Mouse (Mus musculus) hindbrain, embryonic 11.5 days (tissue): Measurements from ENCODE around the gene Slc30a10. TPM values are rescaled to one million over a fixed set of nuclear protein-coding genes. Genes with fewer than 3 reads are reported as not detected.

Experiments
- ATAC-seq: fragments of 200-750 bp; cut with Nextera tagmentation; 2 replicates; pipeline ENCODE4 v1.8.0; 2017; ENCODE audit warnings: mild to moderate bottlenecking, moderate TSS enrichment, moderate library complexity; ENCODE audit not compliant: low FRiP score
- DNase-seq: peaks from one replicate; pipeline ENCODE4 v3.0.0-alpha.2; 2015; ENCODE audit warnings: low spot score
- H3K27ac ChIP-seq: fragments of 300-500 bp; sonication (generic); 2 replicates; pipeline ENCODE4 v1.5.1; 2014; ENCODE audit warnings: mild to moderate bottlenecking, low read depth, low read length
- H3K27me3 ChIP-seq: fragments of 300-500 bp; sonication (generic); 2 replicates; pipeline ENCODE4 v1.6.1; 2014; ENCODE audit warnings: mild to moderate bottlenecking, low read length, moderate library complexity, mixed read lengths; ENCODE audit not compliant: control insufficient read depth, insufficient read depth
- H3K36me3 ChIP-seq: fragments of 300-500 bp; sonication (generic); 2 replicates; pipeline ENCODE4 v1.6.1; 2014; ENCODE audit warnings: mild to moderate bottlenecking, low read length, moderate library complexity, mixed read lengths; ENCODE audit not compliant: control insufficient read depth, insufficient read depth
- H3K4me1 ChIP-seq: fragments of 300-500 bp; sonication (generic); replicated peaks from 2 replicates; pipeline ENCODE4 v1.6.1; 2014; ENCODE audit warnings: low read length, mixed read lengths; ENCODE audit not compliant: control insufficient read depth, insufficient read depth
- H3K4me2 ChIP-seq: fragments of 300-500 bp; sonication (generic); replicated peaks from 2 replicates; pipeline ENCODE4 v1.6.1; 2014; ENCODE audit warnings: mild to moderate bottlenecking, low read depth, low read length
- H3K4me3 ChIP-seq: fragments of 300-500 bp; sonication (generic); 2 replicates; pipeline ENCODE4 v1.5.1; 2014; ENCODE audit warnings: low read depth, low read length
- H3K9ac ChIP-seq: fragments of 300-500 bp; sonication (generic); 2 replicates; pipeline ENCODE4 v1.6.1; 2014; ENCODE audit warnings: low read depth, low read length
- H3K9me3 ChIP-seq: fragments of 300-500 bp; sonication (generic); 2 replicates; pipeline ENCODE4 v1.6.1; 2016; ENCODE audit warnings: low read length; ENCODE audit not compliant: control insufficient read depth
- WGBS: fragments of 180-500 bp; shearing (Covaris S2); extraction: QIAGEN DNeasy Blood & Tissue Kit; methylation state at CpG from one replicate; pipeline ENCODE4 v1.1.7; 2014; 5-methylcytosine and 5-hydroxymethylcytosine counted together
- polyA plus RNA-seq: library from polyadenylated mRNA; unstranded; fragments of >200 nt; fragmentation: Nextera tagmentation; extraction: Ambion mirVana; gene quantifications from 2 replicates; pipeline ENCODE4 v1.2.1, GENCODE M21; 2014

The Slc30a10 gene
- polyA plus RNA-seq = 1.5 TPM in 2 replicates

GRCm38 (mm10) chr1:185454575-185454954 lies at the start of gene Slc30a10:
Slc30a10 (plus strand) TSS chr1:185454848.
- H3K9me3 ChIP-seq = no peaks in the 10 kb centered on the region
- peak within 1 kb of the TSS; percentile 98 for H3K4me2 ChIP-seq
- peaks cover 22% of the 10 kb centered on the region for H3K27me3 ChIP-seq
- H3K9ac ChIP-seq = peak within 1 kb of the TSS; percentile 53
- no peak within 1 kb of the TSS for H3K27ac ChIP-seq
- DNase-seq (peak; percentile 58), ATAC-seq (peak; percentile 84)
- WGBS = 6% methylated on average over 15 of the region's 18 CpGs
- no peaks in the 10 kb centered on the region for H3K4me1 ChIP-seq
- peak within 1 kb of the TSS; percentile 48 for H3K4me3 ChIP-seq
- H3K36me3 ChIP-seq = no peaks in the 10 kb centered on the region

GRCm38 (mm10) chr1:185405921-185406320 lies 48.7 kb upstream of the Slc30a10 start:
- Histone ChIP-seq H3K9ac (no peak overlapping the region), H3K27me3 (no peaks in the 10 kb centered on the region), H3K9me3 (no peaks in the 10 kb centered on the region), H3K4me3 (no peak overlapping the region), H3K27ac (no peak overlapping the region), H3K4me2 (no peak overlapping the region), H3K36me3 (peaks cover 3% of the 10 kb centered on the region), H3K4me1 (no peaks in the 10 kb centered on the region)
- DNase-seq = no peak
- WGBS = 95% methylated on average over 10 of the region's 10 CpGs
- no peak for ATAC-seq

- 84% methylated on average over 3 of the region's 3 CpGs for WGBS
- peaks cover 5% of the 10 kb centered on the region for H3K36me3 ChIP-seq
- H3K9me3 ChIP-seq = no peaks in the 10 kb centered on the region
- DNase-seq (peak; percentile 19), ATAC-seq (no peak)
- H3K27me3 ChIP-seq = no peaks in the 10 kb centered on the region
- no peak overlapping the region for H3K27ac ChIP-seq
- H3K4me1 ChIP-seq = no peaks in the 10 kb centered on the region
- no peak overlapping the region for H3K4me3 ChIP-seq
- no peak overlapping the region for H3K9ac ChIP-seq
- H3K4me2 ChIP-seq = no peak overlapping the region
Observed at GRCm38 (mm10) chr1:185409831-185410230, 44.8 kb upstream of the Slc30a10 start.

- Histone ChIP-seq H3K9ac (no peak overlapping the region), H3K4me2 (no peak overlapping the region), H3K9me3 (no peaks in the 10 kb centered on the region), H3K4me3 (no peak overlapping the region), H3K27me3 (no peaks in the 10 kb centered on the region), H3K36me3 (peaks cover 5% of the 10 kb centered on the region; the same call in 1 of the 2 replicates), H3K4me1 (no peaks in the 10 kb centered on the region), H3K27ac (no peak overlapping the region)
- no peak for DNase-seq
- no peak for ATAC-seq
- WGBS = 96% methylated on average over 9 of the region's 9 CpGs
Observed at GRCm38 (mm10) chr1:185418011-185418410, 36.6 kb upstream of the Slc30a10 start.

- Histone ChIP-seq H3K36me3 (peaks cover 3% of the 10 kb centered on the region; the same call in 1 of the 2 replicates), H3K9ac (no peak overlapping the region), H3K4me3 (no peak overlapping the region), H3K4me2 (no peak overlapping the region), H3K9me3 (no peaks in the 10 kb centered on the region), H3K4me1 (no peaks in the 10 kb centered on the region), H3K27ac (no peak overlapping the region), H3K27me3 (no peaks in the 10 kb centered on the region)
- WGBS = 91% methylated on average over 5 of the region's 5 CpGs
- no peak for DNase-seq
- ATAC-seq = no peak
Observed at GRCm38 (mm10) chr1:185419805-185420204, 34.8 kb upstream of the Slc30a10 start.

GRCm38 (mm10) chr1:185420776-185421175 lies 33.9 kb upstream of the Slc30a10 start:
- no peak overlapping the region for H3K4me3 ChIP-seq
- no peak overlapping the region for H3K4me2 ChIP-seq
- H3K9ac ChIP-seq = no peak overlapping the region
- no peak for ATAC-seq
- H3K36me3 ChIP-seq = peaks cover under 1% of the 10 kb centered on the region; the same call in 1 of the 2 replicates
- no peaks in the 10 kb centered on the region for H3K4me1 ChIP-seq
- H3K27ac ChIP-seq = no peak overlapping the region
- no peak for DNase-seq
- no peaks in the 10 kb centered on the region for H3K9me3 ChIP-seq
- H3K27me3 ChIP-seq = no peaks in the 10 kb centered on the region
- WGBS = 91% methylated on average over 6 of the region's 6 CpGs

GRCm38 (mm10) chr1:185426583-185426982 lies 28.1 kb upstream of the Slc30a10 start:
- Histone ChIP-seq H3K9ac (no peak overlapping the region), H3K27me3 (no peaks in the 10 kb centered on the region), H3K4me1 (no peaks in the 10 kb centered on the region), H3K4me3 (no peak overlapping the region), H3K9me3 (no peaks in the 10 kb centered on the region), H3K4me2 (no peak overlapping the region), H3K27ac (no peak overlapping the region), H3K36me3 (no peaks in the 10 kb centered on the region)
- 96% methylated on average over 5 of the region's 5 CpGs for WGBS
- no peak for DNase-seq
- no peak for ATAC-seq

- Histone ChIP-seq H3K36me3 (no peaks in the 10 kb centered on the region), H3K27me3 (no peaks in the 10 kb centered on the region), H3K27ac (no peak overlapping the region), H3K4me1 (no peaks in the 10 kb centered on the region), H3K4me2 (no peak overlapping the region), H3K9ac (no peak overlapping the region), H3K9me3 (no peaks in the 10 kb centered on the region), H3K4me3 (no peak overlapping the region)
- WGBS = 93% methylated on average over 5 of the region's 5 CpGs
- ATAC-seq (no peak), DNase-seq (no peak)
Observed at GRCm38 (mm10) chr1:185430488-185430887, 24.2 kb upstream of the Slc30a10 start.

GRCm38 (mm10) chr1:185431245-185431997 lies 23.2 kb upstream of the Slc30a10 start:
- ATAC-seq = no peak
- no peak overlapping the region for H3K27ac ChIP-seq
- no peak overlapping the region for H3K4me3 ChIP-seq
- H3K9me3 ChIP-seq = no peaks in the 10 kb centered on the region
- no peaks in the 10 kb centered on the region for H3K27me3 ChIP-seq
- H3K36me3 ChIP-seq = no peaks in the 10 kb centered on the region
- WGBS = 89% methylated on average over 6 of the region's 6 CpGs
- no peaks in the 10 kb centered on the region for H3K4me1 ChIP-seq
- H3K9ac ChIP-seq = no peak overlapping the region
- H3K4me2 ChIP-seq = no peak overlapping the region
- no peak for DNase-seq
